Mouse (Mus musculus) megakaryocyte, embryonic 14.5 days (primary cell): Measurements from ENCODE around the gene Npw. TPM values are rescaled to one million over a fixed set of nuclear protein-coding genes. Genes with fewer than 3 reads are reported as not detected.

Source experiments
- H3K27me3 ChIP-seq: replicated peaks from 2 replicates; pipeline ENCODE3; 2012; ENCODE audit warnings: inconsistent platforms
- H3K36me3 ChIP-seq: replicated peaks from 2 replicates; pipeline ENCODE3; 2012; ENCODE audit warnings: low read length, inconsistent platforms, mixed read lengths
- H3K4me1 ChIP-seq: 2 replicates; pipeline ENCODE4 v1.6.1; 2012; ENCODE audit warnings: inconsistent platforms
- H3K4me3 ChIP-seq: replicated peaks from 2 replicates; pipeline ENCODE3; 2012; ENCODE audit warnings: moderate library complexity, mild to moderate bottlenecking, inconsistent platforms
- H3K9me3 ChIP-seq: 2 replicates; pipeline ENCODE4 v1.6.1; 2012; ENCODE audit warnings: inconsistent platforms
- FLI1 ChIP-seq: IDR thresholded peaks from 2 replicates; pipeline ENCODE4 v1.6.1; 2012; ENCODE audit warnings: low read length, inconsistent platforms, mixed read lengths
- GATA1 ChIP-seq: IDR thresholded peaks from 3 replicates; pipeline ENCODE4 v1.6.1; 2012; ENCODE audit warnings: mixed read lengths, low read length, inconsistent platforms, borderline replicate concordance
- polyA plus RNA-seq: library from polyadenylated mRNA; stranded (reverse); fragments of >175 nt; gene quantifications from 2 replicates; pipeline ENCODE4 v1.2.3, GENCODE M21; 2012; ENCODE audit warnings: low replicate concordance; ENCODE audit not compliant: insufficient read depth

Npw gene
- polyA plus RNA-seq, 1 experiment: 1.1 TPM

DNA sequence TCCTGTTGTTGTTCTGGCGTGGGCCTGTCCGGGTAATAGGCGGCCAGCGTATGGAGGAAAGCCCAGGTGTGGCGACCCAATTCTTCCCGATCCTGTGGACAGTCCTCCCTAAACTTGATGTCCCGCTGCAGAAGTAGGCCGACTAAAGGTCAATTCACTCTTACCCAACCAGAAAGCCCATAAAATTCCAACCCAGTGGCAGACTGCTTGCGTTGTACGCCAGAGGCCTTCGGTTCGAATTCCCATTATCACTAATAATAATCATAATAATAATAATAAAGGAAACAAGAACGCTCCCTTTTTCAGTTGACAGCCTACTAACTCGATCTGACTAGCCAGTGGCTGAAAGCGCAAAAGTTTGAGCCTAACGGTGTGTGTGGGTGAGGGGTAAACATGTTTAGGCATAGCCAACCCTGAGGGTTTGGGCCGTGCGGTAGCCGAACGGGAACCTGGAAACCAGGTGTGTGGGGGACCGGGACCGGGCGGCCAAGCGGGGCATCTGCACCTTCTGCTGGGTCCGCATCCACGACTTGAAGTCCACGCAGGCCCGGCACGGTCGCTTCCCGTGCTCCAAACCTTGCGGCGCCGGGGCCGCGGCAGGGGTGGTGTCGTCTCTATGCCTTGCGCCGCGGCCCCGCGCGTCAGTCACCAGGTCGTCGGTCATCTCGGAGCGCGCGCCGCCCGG, 37.2 kb upstream of the Npw start:
- H3K27me3 ChIP-seq: peaks cover 6% of the 10 kb centered on the region
- peaks cover 53% of the 10 kb centered on the region for H3K4me1 ChIP-seq
- TF ChIP-seq GATA1 (no peak), FLI1 (no peak)
- no peaks in the 10 kb centered on the region for H3K9me3 ChIP-seq
- H3K36me3 ChIP-seq: peaks cover 37% of the 10 kb centered on the region
- peak overlapping the region; percentile 99 for H3K4me3 ChIP-seq

DNA sequence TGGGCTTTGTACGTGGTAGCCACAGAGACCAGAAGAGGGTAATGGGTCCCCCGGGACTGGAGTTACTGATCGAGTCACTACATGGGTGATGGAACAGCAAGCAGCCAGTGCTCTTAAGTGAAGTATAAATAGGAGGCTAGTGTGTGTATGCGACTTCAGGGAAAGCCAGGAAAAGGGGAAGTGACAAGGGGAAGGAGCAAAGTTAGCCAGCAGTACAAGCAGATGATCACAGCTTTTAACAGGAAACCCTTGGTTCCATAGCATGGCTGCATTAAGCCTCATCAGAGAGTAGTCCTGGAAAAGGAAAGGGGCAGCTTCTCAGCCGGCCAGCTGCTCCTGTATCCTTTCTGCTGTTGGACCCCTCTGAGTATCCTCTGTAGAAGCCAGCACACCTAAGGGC, 34.1 kb upstream of the Npw start:
- peaks cover 36% of the 10 kb centered on the region for H3K27me3 ChIP-seq

DNA sequence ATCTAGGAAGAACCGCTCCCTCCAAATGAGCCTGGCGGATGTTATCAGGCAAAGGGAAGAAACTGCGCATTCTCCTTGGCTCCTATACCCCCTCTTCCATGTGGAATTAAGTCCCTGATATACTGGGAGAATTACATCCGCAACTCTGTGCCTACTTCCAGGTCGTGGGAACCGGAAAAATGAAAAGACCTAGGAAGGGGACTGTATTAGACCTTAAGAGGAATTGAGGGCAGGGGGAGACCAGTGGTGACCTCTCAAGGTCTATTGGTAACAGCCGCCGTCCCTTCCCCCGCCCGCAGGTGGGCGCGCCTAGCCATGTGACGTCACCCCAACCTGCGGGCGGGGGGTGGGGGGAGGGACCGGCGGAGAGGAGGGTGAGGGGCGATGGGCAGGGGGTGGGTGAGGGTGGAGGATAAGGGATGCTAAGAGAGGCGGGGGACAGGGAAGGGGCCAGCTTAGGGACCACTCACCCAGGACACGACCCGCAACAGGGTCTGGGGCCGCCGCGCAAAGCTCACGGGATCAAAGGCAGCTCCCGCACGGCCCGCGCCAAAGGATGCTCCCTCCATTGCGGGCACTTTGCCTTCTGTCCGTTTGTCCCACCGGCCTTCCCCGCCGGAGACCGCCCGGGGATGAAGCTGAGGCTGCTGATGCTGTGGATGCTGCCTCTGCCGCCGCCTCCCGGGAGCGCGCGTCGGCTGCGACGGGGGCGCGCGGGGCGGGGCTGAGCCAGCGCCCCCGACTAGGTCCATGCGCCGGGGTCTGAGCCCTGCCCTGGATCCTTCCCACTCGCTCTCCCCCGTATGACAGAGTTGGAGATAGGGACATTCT, 31.2 kb upstream of the Npw start, which contains the start of gene Syngr3:
Syngr3 (minus strand) TSS at position 705 of the 831 bp plus-strand sequence.
- H3K9me3 ChIP-seq: no peaks in the 10 kb centered on the region
- H3K4me1 ChIP-seq: peaks cover 59% of the 10 kb centered on the region
- no peak for TF ChIP-seq FLI1
- TF ChIP-seq GATA1: no peak
- peaks cover 52% of the 10 kb centered on the region for H3K27me3 ChIP-seq
- peak within 1 kb of the TSS; percentile 83 for H3K4me3 ChIP-seq
- peaks cover 19% of the 10 kb centered on the region for H3K36me3 ChIP-seq

More for the DNA sequence above, 34.1 kb upstream of the Npw start:
- H3K4me1 ChIP-seq: peaks cover 70% of the 10 kb centered on the region
- H3K9me3 ChIP-seq: no peaks in the 10 kb centered on the region
- H3K4me3 ChIP-seq: peak overlapping the region; percentile 42
- H3K36me3 ChIP-seq: peaks cover 20% of the 10 kb centered on the region
- TF ChIP-seq GATA1: no peak

DNA sequence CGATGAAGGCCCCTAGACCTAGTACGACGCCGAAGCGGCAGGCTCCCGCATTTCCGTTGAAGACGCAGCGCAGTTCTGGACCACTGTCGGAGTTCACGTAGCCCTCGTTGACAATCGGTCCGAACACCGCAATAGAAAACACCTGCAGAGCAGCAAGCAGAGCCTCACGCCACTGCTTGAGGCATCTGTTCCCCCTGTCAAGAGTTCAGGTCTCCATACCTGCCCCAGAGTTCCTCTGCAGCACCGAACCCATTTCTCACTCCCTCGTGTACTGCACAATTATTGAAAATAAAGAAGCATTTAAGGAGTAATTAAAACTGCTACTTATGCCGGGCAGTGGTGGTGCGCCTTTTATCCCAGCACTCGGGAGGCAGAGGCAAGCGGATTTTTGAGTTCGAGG, 29.3 kb upstream of the Npw start:
- no peaks in the 10 kb centered on the region for H3K9me3 ChIP-seq
- H3K36me3 ChIP-seq: peaks cover 6% of the 10 kb centered on the region
- H3K27me3 ChIP-seq: peaks cover 52% of the 10 kb centered on the region
- peak overlapping the region; percentile 90 for H3K4me3 ChIP-seq
- H3K4me1 ChIP-seq: peaks cover 46% of the 10 kb centered on the region
- no peak for TF ChIP-seq GATA1
- TF ChIP-seq FLI1: no peak

DNA sequence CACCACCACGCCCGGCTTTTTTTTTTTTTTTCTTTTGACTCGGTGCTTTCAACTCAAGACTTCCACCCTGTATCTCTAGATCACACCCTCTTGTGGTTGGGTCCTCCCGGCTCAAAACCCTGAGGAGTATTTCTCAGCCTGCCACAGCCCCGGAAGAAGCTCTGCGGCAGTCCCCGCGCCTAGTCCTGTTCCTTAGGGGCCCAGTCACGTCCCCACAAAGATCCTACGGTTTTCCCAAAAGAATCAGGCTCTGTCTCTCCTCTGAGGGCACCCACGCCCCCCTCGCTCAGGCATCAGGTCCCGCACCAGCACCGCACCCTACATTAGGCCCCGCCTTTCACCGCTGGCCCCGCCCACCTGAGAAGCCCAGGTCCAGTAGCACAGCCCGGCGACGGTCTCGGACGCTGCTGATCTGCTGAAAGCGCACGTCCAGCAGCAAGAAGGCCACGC, 28.9 kb upstream of the Npw start:
- Histone ChIP-seq H3K4me1 (peaks cover 41% of the 10 kb centered on the region), H3K27me3 (peaks cover 52% of the 10 kb centered on the region), H3K4me3 (peak overlapping the region; percentile 90), H3K36me3 (peaks cover 5% of the 10 kb centered on the region), H3K9me3 (no peaks in the 10 kb centered on the region)
- TF ChIP-seq FLI1 (no peak), GATA1 (no peak)

DNA sequence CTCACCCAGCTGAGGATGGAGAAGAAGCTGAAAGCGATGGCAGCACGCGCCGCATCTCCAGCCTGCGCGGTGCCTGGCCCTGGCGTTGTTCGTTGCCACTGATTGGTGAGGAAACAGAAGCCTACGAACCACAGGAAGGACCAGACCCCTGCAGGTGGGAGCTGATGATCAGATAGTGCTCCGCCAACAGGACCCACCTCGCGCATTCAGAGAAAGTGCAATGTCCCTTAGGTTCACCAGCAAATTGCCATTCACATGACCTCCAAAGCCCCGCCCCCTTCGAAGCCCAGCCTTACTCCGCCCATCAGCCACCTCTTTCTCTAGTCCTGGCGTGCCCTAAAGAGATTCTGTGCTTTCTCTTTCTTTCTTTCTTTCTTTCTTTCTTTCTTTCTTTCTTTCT, 28.3 kb upstream of the Npw start:
- Histone ChIP-seq H3K27me3 (peaks cover 52% of the 10 kb centered on the region), H3K4me1 (peaks cover 38% of the 10 kb centered on the region), H3K36me3 (peaks cover 10% of the 10 kb centered on the region), H3K4me3 (peak overlapping the region; percentile 81), H3K9me3 (no peaks in the 10 kb centered on the region)
- TF ChIP-seq GATA1 (no peak), FLI1 (no peak)

DNA sequence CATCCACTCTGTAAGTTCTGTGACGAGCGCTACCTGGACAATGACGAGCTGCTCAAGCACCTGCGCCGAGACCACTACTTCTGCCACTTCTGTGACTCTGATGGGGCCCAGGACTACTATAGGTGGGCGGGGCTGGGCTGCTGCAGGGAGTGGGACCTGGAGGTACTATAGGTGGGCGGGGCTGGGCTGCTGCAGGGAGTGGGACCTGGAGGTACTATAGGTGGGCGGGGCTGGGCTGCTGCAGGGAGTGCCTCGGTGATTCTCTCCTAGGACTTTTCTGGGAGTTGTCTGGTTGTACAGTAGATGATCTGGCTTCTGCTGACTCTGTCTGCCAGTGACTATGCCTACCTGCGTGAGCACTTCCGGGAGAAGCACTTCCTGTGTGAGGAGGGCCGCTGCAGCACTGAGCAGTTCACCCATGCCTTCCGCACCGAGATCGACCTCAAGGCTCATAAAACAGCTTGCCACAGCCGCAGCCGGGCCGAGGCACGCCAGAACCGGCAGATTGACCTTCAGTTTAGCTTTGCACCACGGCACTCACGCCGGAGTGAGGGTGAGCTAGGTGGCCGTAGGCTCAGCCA, 19.3 kb upstream of the Npw start:
- Histone ChIP-seq H3K4me1 (peaks cover 35% of the 10 kb centered on the region), H3K9me3 (no peaks in the 10 kb centered on the region), H3K4me3 (no peak overlapping the region), H3K27me3 (no peaks in the 10 kb centered on the region), H3K36me3 (peaks cover 84% of the 10 kb centered on the region)
- TF ChIP-seq GATA1 (no peak), FLI1 (no peak)

DNA sequence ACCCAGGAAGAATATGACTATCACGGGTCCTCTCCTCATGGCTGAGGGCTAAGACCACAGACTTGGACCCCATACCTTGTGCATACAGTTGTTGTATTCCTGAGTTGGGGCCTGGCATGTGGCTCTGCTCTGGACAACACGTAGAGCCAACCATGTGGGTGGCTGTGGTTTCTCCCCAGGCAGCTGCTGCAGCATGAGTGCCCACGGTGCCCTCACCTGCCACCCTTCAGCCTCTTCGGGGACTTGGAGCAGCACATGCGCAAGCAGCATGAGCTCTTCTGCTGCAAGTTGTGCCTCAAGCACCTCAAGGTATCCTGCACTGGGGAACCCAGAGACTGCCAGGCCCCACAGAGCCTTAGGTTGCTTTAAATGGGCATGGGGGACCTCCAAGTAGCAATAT, 18.6 kb upstream of the Npw start:
- Histone ChIP-seq H3K4me1 (peaks cover 42% of the 10 kb centered on the region), H3K36me3 (peaks cover 78% of the 10 kb centered on the region), H3K27me3 (no peaks in the 10 kb centered on the region)

DNA sequence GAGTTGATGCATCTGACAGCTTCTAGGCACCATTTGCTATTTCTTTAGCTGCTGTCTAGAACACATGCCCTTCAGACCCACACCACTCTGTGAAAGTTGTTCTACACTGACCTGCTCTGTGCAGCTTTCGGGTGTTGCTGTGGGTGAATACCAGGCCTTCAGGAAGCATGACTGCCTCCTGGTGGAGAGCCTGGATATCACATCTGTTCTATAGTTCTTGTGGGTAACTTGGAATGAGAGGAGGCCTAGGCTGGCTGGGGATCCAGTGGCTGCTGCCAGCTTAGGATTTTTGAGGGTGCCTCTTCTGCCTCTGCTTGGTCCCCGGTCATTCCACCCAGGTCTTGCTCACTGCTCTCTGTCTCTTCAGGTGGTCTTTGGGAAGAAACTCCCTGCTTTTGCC, 17.9 kb upstream of the Npw start:
- TF ChIP-seq FLI1: no peak
- TF ChIP-seq GATA1: no peak
- Histone ChIP-seq H3K27me3 (no peaks in the 10 kb centered on the region), H3K36me3 (peaks cover 71% of the 10 kb centered on the region), H3K4me3 (no peak overlapping the region), H3K9me3 (no peaks in the 10 kb centered on the region), H3K4me1 (peaks cover 49% of the 10 kb centered on the region)

More for the DNA sequence above, 18.6 kb upstream of the Npw start:
- TF ChIP-seq FLI1 (no peak), GATA1 (no peak)
- no peaks in the 10 kb centered on the region for H3K9me3 ChIP-seq
- H3K4me3 ChIP-seq: no peak overlapping the region
